Mouse (Mus musculus) heart, postnatal 10 days (tissue): Measurements from ENCODE around the gene Gm7714. TPM values are rescaled to one million over a fixed set of nuclear protein-coding genes. Genes with fewer than 3 reads are reported as not detected.
"Not testable (repeated sequence)": the region's sequence is repeated elsewhere in the genome, so short reads cannot be mapped to it uniquely, and the experiment has no call there.

Experiments
- DNase-seq, 2 experiments: peaks; one replicate each; pipeline ENCODE4 v3.0.0; 2021
- intact Hi-C: fragments of 180-260 bp; cut with DNase I; formaldehyde crosslinking; loops from one replicate; pipeline ENCODE4 v1.15.1; 2025
- total RNA-seq, 2 experiments: library from RNA; stranded (reverse); gene quantifications; 2 replicates each; pipeline ENCODE4 v1.2.3; 2021

Gm7714 gene
- not detected for total RNA-seq

DNA sequence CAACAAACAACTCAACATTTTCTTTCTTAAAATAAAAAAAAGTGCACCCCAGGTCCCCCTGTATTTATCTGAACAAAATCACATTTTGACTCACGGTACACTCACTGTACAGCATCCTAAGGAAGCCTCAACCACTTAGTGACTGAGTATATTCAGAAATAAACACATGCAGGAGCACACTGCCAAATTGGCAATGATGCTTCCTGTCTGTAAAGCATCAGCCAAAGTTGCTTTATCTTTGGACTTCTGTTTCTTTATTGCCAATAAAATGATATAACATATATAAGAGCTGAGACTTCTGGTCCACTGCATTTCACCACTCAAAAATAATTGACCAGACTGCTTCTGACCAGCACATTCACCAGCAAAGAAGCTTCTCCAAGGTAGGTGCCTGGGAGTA lies at the start of gene Gm7714:
Gene Gm7714 (plus strand): TSS at position 301 of the 400 bp plus-strand sequence.
- intact Hi-C loops = no loop called here
- DNase-seq = no peak

DNA sequence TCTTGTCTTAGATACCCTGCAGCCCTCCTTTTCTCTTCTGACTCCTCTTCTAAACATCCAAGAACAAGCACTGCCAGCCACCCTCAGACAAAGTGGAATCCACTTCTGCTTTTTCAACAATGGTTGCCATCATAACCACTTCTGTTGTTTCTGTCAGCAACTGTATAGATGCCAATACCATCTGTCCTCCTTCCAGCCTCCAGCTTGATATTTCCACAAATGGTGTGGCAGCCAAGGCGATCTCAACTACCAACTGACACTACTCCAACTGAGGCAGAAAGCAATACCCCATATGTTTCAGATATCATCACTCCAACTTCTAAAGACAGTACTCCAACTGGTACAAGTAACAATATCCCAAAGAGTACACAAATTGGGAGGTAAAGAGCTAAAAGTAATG lies 12.2 kb upstream of the Gm7714 start:
- no peak for DNase-seq
- intact Hi-C loops = no loop called here

DNA sequence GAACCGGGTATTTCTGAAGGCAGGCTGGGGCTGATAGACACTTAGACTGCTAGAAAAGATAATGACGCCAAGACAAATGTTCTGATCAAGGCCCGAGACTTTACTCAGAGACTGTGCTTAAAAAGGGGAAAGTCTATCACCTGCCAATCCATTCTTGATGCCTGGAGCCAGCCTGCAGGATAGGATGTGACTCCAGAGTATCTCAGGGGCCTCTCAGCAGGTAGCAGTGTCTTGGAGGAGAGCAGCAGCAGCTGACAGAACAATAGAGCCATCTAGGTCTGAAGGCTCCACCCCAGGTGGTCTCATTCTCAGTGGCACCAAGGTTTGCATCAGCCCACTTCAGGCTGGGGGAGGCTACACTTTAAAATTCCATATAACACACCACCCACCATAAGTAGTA lies 42.6 kb downstream of the Gm7714 start:
- DNase-seq, intact Hi-C loops: not testable (repeated sequence)

DNA sequence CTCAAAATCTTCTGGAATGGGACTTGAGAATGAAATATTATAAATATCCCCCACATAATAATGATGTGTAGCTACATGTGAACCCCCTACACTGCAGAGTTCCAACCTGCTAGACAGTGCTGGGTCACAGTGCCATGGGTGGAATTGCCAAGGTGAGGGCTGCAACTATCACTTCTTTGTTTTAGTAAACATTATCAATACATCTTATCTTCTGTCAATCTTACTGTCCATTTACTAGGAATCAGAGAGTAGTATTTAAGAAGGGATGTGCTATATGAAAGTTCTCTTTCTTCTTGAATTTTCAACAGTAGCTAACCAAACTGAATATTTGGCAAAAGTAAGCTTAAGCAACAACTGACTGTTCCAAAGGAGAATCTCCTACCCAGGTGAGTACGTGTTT lies 48.3 kb downstream of the Gm7714 start, which contains the start of gene Prol1:
Gene Prol1 (plus strand): TSS at position 301 of the 400 bp plus-strand sequence.
- intact Hi-C loops = no loop called here
- no peak for DNase-seq

Other genes with a start within 250 kb of the Gm7714 start
- not detected for gene Smr2, start 182.4 kb upstream of the Gm7714 start, total RNA-seq
- gene Gm11116, start 157.4 kb upstream of the Gm7714 start, total RNA-seq = not detected
- not detected for gene Gm11115, start 114.8 kb upstream of the Gm7714 start, total RNA-seq
- gene Prol1, start 48.4 kb downstream of the Gm7714 start, total RNA-seq = not detected
- not detected for gene Amtn, start 107.2 kb downstream of the Gm7714 start, total RNA-seq
- not detected for gene Ambn, start 187.1 kb downstream of the Gm7714 start, total RNA-seq
- gene Enam, start 219.1 kb downstream of the Gm7714 start, total RNA-seq = not detected